Mouse (Mus musculus) heart, postnatal 0 days (tissue): Measurements from ENCODE around the gene Gp5.

Experiments
- CTCF ChIP-seq: IDR thresholded peaks from 2 replicates; pipeline ENCODE4 v1.5.1; 2016; ENCODE audit warnings: antibody characterized with exemption, control low read depth, low read depth
- EP300 ChIP-seq: IDR thresholded peaks from 2 replicates; pipeline ENCODE4 v1.6.1; 2016; ENCODE audit warnings: antibody characterized with exemption, low read depth

- TF ChIP-seq CTCF (no peak), EP300 (no peak)
Measured at GRCm38 (mm10) chr16:30290436-30290835, 20.1 kb downstream of the Gp5 start.
